Mouse (Mus musculus) intestine, embryonic 14.5 days (tissue): ENCODE measurements at regions not wholly inside any gene's neighbourhood (a gene's known extent, or its start where the extent isn't known, plus 50 kb on each side); places are given as distances from the start of the nearest gene placed in this dataset.
A peak's percentile ranks its signal among the peaks of the same experiment; 100 is the strongest.

Source experiments
- ATAC-seq: fragments of 200-750 bp; cut with Nextera tagmentation; replicated peaks from 2 replicates; pipeline ENCODE4 v1.8.0; 2017; ENCODE audit warnings: low read depth, moderate number of reproducible peaks, moderate TSS enrichment, moderate library complexity; ENCODE audit not compliant: low FRiP score, low TSS enrichment
- DNase-seq: peaks from one replicate; pipeline ENCODE4 v3.0.0-alpha.2; 2018; ENCODE audit warnings: low spot score
- H3K27ac ChIP-seq: fragments of 300-500 bp; sonication (generic); 2 replicates; pipeline ENCODE4 v1.5.1; 2014; ENCODE audit warnings: low read depth, mild to moderate bottlenecking, control low read depth
- H3K27me3 ChIP-seq: fragments of 300-500 bp; sonication (generic); replicated peaks from 2 replicates; pipeline ENCODE4 v1.6.1; 2014; ENCODE audit warnings: low read length, control low read depth; ENCODE audit not compliant: control insufficient read depth, insufficient read depth
- H3K36me3 ChIP-seq: fragments of 300-500 bp; sonication (generic); 2 replicates; pipeline ENCODE4 v1.6.1; 2014; ENCODE audit warnings: low read length, control low read depth; ENCODE audit not compliant: control insufficient read depth, insufficient read depth
- H3K4me1 ChIP-seq: fragments of 300-500 bp; sonication (generic); replicated peaks from 2 replicates; pipeline ENCODE4 v1.6.1; 2014; ENCODE audit warnings: low read length, control low read depth, mixed read lengths; ENCODE audit not compliant: control insufficient read depth, insufficient read depth
- H3K4me2 ChIP-seq: fragments of 300-500 bp; sonication (generic); 2 replicates; pipeline ENCODE4 v1.6.1; 2014; ENCODE audit warnings: low read length
- H3K4me3 ChIP-seq: fragments of 300-500 bp; sonication (generic); 2 replicates; pipeline ENCODE4 v1.5.1; 2014; ENCODE audit warnings: low read depth, low read length, control low read depth, mixed read lengths
- H3K9ac ChIP-seq: fragments of 300-500 bp; sonication (generic); 2 replicates; pipeline ENCODE4 v1.6.1; 2014; ENCODE audit warnings: mild to moderate bottlenecking, low read length
- H3K9me3 ChIP-seq: fragments of 300-500 bp; sonication (generic); 2 replicates; pipeline ENCODE4 v1.6.1; 2016; ENCODE audit warnings: low read length, control low read depth; ENCODE audit not compliant: control insufficient read depth
- WGBS: fragments of 180-500 bp; shearing (Covaris S2); extraction: QIAGEN DNeasy Blood & Tissue Kit; methylation state at CpG from one replicate; pipeline ENCODE4 v1.1.7; 2014; 5-methylcytosine and 5-hydroxymethylcytosine counted together

GRCm38 (mm10) chr11:117048911-117049310 lies 66.1 kb upstream of the Sec14l1 start:
- no peak overlapping the region for H3K4me3 ChIP-seq
- no peak overlapping the region for H3K9ac ChIP-seq
- H3K4me2 ChIP-seq, result no peak overlapping the region
- no peaks in the 10 kb centered on the region for H3K36me3 ChIP-seq
- 88% methylated on average over 3 of the region's 3 CpGs for WGBS
- H3K27me3 ChIP-seq, result no peaks in the 10 kb centered on the region
- DNase-seq (no peak), ATAC-seq (no peak)
- H3K9me3 ChIP-seq, result no peaks in the 10 kb centered on the region
- H3K27ac ChIP-seq, result no peak overlapping the region
- H3K4me1 ChIP-seq, result peaks cover 4% of the 10 kb centered on the region; the same call in 1 of the 2 replicates

DNA sequence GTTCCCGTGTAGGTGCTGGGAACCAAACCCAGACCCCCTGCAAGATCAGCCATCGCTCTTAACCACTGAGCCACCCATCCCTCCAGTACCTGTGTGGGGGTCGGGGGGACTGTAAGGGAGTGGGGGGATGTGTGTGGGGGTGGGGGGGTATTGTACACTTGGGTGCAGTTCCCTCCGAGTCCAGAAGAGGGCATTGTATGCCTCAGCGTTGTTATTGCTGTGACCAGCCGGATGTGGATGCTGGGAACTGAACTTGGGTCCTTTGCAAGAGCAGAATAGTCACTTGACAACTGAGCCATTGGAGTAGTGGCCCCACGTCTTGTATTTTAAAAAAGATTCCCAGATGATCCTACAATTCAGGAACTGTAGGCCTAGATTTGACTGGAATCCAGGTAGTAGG lies 64.2 kb upstream of the Sec14l1 start:
- 90% methylated on average over 7 of the region's 7 CpGs for WGBS
- ATAC-seq, result no peak
- H3K4me1 ChIP-seq, result peaks cover 4% of the 10 kb centered on the region; the same call in 1 of the 2 replicates

GRCm38 (mm10) chr11:117056958-117057357 lies 58.0 kb upstream of the Sec14l1 start:
- Histone ChIP-seq H3K4me2 (no peak overlapping the region), H3K9ac (no peak overlapping the region), H3K36me3 (no peaks in the 10 kb centered on the region), H3K9me3 (no peaks in the 10 kb centered on the region), H3K27me3 (no peaks in the 10 kb centered on the region), H3K27ac (no peak overlapping the region), H3K4me1 (no peaks in the 10 kb centered on the region), H3K4me3 (no peak overlapping the region)
- DNase-seq (peak; percentile 85), ATAC-seq (0 out of 2 replicates have a peak, but pooled peaks have one; percentile 18)
- WGBS, result 14% methylated on average over 9 of the region's 9 CpGs

More for the DNA sequence above, 64.2 kb upstream of the Sec14l1 start:
- DNase-seq, result no peak
- Histone ChIP-seq H3K4me2 (no peak overlapping the region), H3K27ac (no peak overlapping the region), H3K9me3 (no peaks in the 10 kb centered on the region), H3K4me3 (no peak overlapping the region), H3K36me3 (no peaks in the 10 kb centered on the region), H3K9ac (no peak overlapping the region), H3K27me3 (no peaks in the 10 kb centered on the region)

- ATAC-seq, result no peak
- peak; percentile 68 for DNase-seq
- Histone ChIP-seq H3K4me2 (no peak overlapping the region), H3K9me3 (no peaks in the 10 kb centered on the region), H3K4me1 (no peaks in the 10 kb centered on the region), H3K36me3 (no peaks in the 10 kb centered on the region), H3K9ac (no peak overlapping the region), H3K27ac (no peak overlapping the region), H3K27me3 (no peaks in the 10 kb centered on the region), H3K4me3 (no peak overlapping the region)
- WGBS, result 34% methylated on average over 7 of the region's 7 CpGs
These were observed 57.5 kb upstream of the Sec14l1 start for GRCm38 (mm10) chr11:117057451-117057850.

GRCm38 (mm10) chr11:117059120-117059519 lies 55.8 kb upstream of the Sec14l1 start:
- 43% methylated on average over 8 of the region's 8 CpGs for WGBS

GRCm38 (mm10) chr11:117059981-117060705 lies 54.8 kb upstream of the Sec14l1 start:
- 30% methylated on average over 19 of the region's 19 CpGs for WGBS
- ATAC-seq, result no peak
- no peak for DNase-seq

More at GRCm38 (mm10) chr11:117059120-117059519, 55.8 kb upstream of the Sec14l1 start:
- Histone ChIP-seq H3K9me3 (no peaks in the 10 kb centered on the region), H3K4me1 (no peaks in the 10 kb centered on the region), H3K4me2 (no peak overlapping the region), H3K36me3 (no peaks in the 10 kb centered on the region), H3K27me3 (no peaks in the 10 kb centered on the region), H3K4me3 (no peak overlapping the region), H3K9ac (no peak overlapping the region), H3K27ac (no peak overlapping the region)
- ATAC-seq (no peak), DNase-seq (no peak)

GRCm38 (mm10) chr11:117060706-117061337 lies 54.1 kb upstream of the Sec14l1 start:
- H3K9ac ChIP-seq, result no peak overlapping the region

More at GRCm38 (mm10) chr11:117059981-117060705, 54.8 kb upstream of the Sec14l1 start:
- no peak overlapping the region for H3K9ac ChIP-seq
- H3K27me3 ChIP-seq, result no peaks in the 10 kb centered on the region
- no peak overlapping the region for H3K4me3 ChIP-seq
- 0 out of 2 replicates have a peak overlapping the region, but pooled peaks have one; percentile 11 for H3K4me2 ChIP-seq
- no peak overlapping the region for H3K27ac ChIP-seq
- no peaks in the 10 kb centered on the region for H3K4me1 ChIP-seq
- H3K9me3 ChIP-seq, result no peaks in the 10 kb centered on the region
- no peaks in the 10 kb centered on the region for H3K36me3 ChIP-seq

GRCm38 (mm10) chr11:117062772-117063499 lies 52.0 kb upstream of the Sec14l1 start:
- 65% methylated on average over 14 of the region's 14 CpGs for WGBS
- H3K4me2 ChIP-seq, result no peak overlapping the region
- ATAC-seq (no peak), DNase-seq (no peak)
- no peaks in the 10 kb centered on the region for H3K36me3 ChIP-seq
- H3K27me3 ChIP-seq, result no peaks in the 10 kb centered on the region
- H3K4me1 ChIP-seq, result no peaks in the 10 kb centered on the region
- H3K9ac ChIP-seq, result no peak overlapping the region
- H3K27ac ChIP-seq, result no peak overlapping the region
- no peak overlapping the region for H3K4me3 ChIP-seq
- H3K9me3 ChIP-seq, result no peaks in the 10 kb centered on the region

More at GRCm38 (mm10) chr11:117060706-117061337, 54.1 kb upstream of the Sec14l1 start:
- H3K27me3 ChIP-seq, result no peaks in the 10 kb centered on the region
- DNase-seq (no peak), ATAC-seq (no peak)
- H3K4me1 ChIP-seq, result no peaks in the 10 kb centered on the region
- WGBS, result 34% methylated on average over 8 of the region's 9 CpGs
- H3K4me2 ChIP-seq, result no peak overlapping the region
- H3K9me3 ChIP-seq, result no peaks in the 10 kb centered on the region
- H3K27ac ChIP-seq, result no peak overlapping the region
- no peaks in the 10 kb centered on the region for H3K36me3 ChIP-seq
- H3K4me3 ChIP-seq, result no peak overlapping the region
